Mouse (Mus musculus) intestine, embryonic 16.5 days (tissue): Measurements from ENCODE around the gene Elovl7. TPM values are rescaled to one million over a fixed set of nuclear protein-coding genes. Genes with fewer than 3 reads are reported as not detected.

Experiments
- ATAC-seq: fragments of 200-750 bp; cut with Nextera tagmentation; 2 replicates; pipeline ENCODE4 v1.8.0; 2017; ENCODE audit warnings: moderate TSS enrichment, moderate library complexity
- H3K27ac ChIP-seq: fragments of 300-500 bp; sonication (generic); 2 replicates; pipeline ENCODE4 v1.5.1; 2014; ENCODE audit warnings: mild to moderate bottlenecking, low read length
- H3K27me3 ChIP-seq: fragments of 300-500 bp; sonication (generic); replicated peaks from 2 replicates; pipeline ENCODE4 v1.6.1; 2014; ENCODE audit warnings: low read length, control low read depth, mixed read lengths; ENCODE audit not compliant: control insufficient read depth, insufficient read depth
- H3K36me3 ChIP-seq: fragments of 300-500 bp; sonication (generic); 2 replicates; pipeline ENCODE4 v1.6.1; 2014; ENCODE audit warnings: low read length, control low read depth; ENCODE audit not compliant: control insufficient read depth, insufficient read depth
- H3K4me1 ChIP-seq: fragments of 300-500 bp; sonication (generic); 2 replicates; pipeline ENCODE4 v1.6.1; 2014; ENCODE audit warnings: low read length, control low read depth, mixed read lengths; ENCODE audit not compliant: control insufficient read depth, insufficient read depth
- H3K4me2 ChIP-seq: fragments of 300-500 bp; sonication (generic); 2 replicates; pipeline ENCODE4 v1.6.1; 2014; ENCODE audit warnings: low read depth, low read length, control low read depth
- H3K4me3 ChIP-seq: fragments of 300-500 bp; sonication (generic); 2 replicates; pipeline ENCODE4 v1.5.1; 2014; ENCODE audit warnings: mild to moderate bottlenecking, low read length
- H3K9ac ChIP-seq: fragments of 300-500 bp; sonication (generic); 2 replicates; pipeline ENCODE4 v1.6.1; 2014; ENCODE audit warnings: low read depth, low read length
- H3K9me3 ChIP-seq: fragments of 300-500 bp; sonication (generic); 2 replicates; pipeline ENCODE4 v1.6.1; 2016; ENCODE audit warnings: low read length, control low read depth; ENCODE audit not compliant: control insufficient read depth
- WGBS: fragments of 180-500 bp; shearing (Covaris S2); extraction: QIAGEN DNeasy Blood & Tissue Kit; methylation state at CpG from one replicate; pipeline ENCODE4 v1.1.7; 2014; 5-methylcytosine and 5-hydroxymethylcytosine counted together
- polyA plus RNA-seq: library from polyadenylated mRNA; unstranded; fragments of >200 nt; fragmentation: Nextera tagmentation; extraction: Ambion mirVana; gene quantifications from 2 replicates; pipeline ENCODE4 v1.2.1, GENCODE M21; 2015

Gene Elovl7
- polyA plus RNA-seq, result 17.9 and 22.0 TPM in 2 replicates

DNA sequence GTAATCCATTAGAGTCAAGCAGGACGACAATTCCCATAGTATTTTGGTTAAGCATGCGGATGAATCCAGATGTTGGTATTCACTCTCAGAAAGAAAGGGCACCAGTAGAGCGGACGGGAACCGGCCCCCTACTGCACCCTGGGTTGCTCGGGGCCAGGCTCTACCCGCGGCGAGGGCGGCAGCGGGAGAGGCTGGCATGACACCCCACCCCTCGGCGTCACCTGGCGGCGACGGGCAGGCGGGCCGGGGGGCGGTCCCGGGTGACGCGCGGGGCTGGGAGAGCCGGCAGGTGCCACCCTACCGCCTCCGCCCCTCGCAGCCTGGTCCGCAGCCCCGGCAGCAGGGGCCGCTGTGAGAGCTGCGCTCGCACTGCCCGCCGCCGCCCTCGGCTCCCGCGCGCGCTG lies at the start of gene Elovl7:
TSS of gene Elovl7 (plus strand) at position 324 of the 404 bp plus-strand sequence.
- Histone ChIP-seq H3K9ac (peak within 1 kb of the TSS; percentile 84), H3K27me3 (0 out of 2 replicates have a peak, but pooled peaks cover 3% of the 10 kb centered on the region), H3K27ac (peak within 1 kb of the TSS; percentile 63; the same call in 1 of the 2 replicates), H3K4me1 (0 out of 2 replicates have a peak, but pooled peaks cover 4% of the 10 kb centered on the region), H3K36me3 (no peaks in the 10 kb centered on the region), H3K4me2 (peak within 1 kb of the TSS; percentile 96), H3K9me3 (no peaks in the 10 kb centered on the region), H3K4me3 (peak within 1 kb of the TSS; percentile 84)
- WGBS, result under 1% methylated on average over 37 of the region's 40 CpGs
- peak; percentile 97 for ATAC-seq

DNA sequence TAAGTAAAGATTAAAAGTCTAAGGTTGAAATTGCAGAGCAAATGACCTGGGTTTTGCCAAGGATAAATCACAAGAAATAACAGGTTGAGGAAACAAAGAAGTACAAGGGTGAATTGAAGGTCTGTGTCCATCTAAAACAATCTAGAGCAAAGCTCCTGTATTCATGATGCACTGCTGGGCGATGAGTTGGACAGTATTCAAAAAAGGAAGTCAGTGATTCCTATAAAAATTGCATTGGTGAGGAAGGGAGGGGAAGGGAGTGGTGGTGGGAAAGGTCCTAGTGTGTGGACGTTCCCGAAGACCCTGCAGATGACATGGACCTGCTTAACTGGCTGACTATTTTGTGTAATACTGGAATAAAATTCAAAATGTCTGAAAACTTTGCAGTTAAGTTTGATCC lies 49.6 kb upstream of the Elovl7 start:
- Histone ChIP-seq H3K27me3 (no peaks in the 10 kb centered on the region), H3K9me3 (no peaks in the 10 kb centered on the region), H3K4me2 (no peak overlapping the region), H3K36me3 (no peaks in the 10 kb centered on the region), H3K9ac (no peak overlapping the region), H3K4me1 (peaks cover 3% of the 10 kb centered on the region), H3K4me3 (no peak overlapping the region), H3K27ac (no peak overlapping the region)
- ATAC-seq, result no peak
- WGBS, result 92% methylated on average over 3 of the region's 3 CpGs

DNA sequence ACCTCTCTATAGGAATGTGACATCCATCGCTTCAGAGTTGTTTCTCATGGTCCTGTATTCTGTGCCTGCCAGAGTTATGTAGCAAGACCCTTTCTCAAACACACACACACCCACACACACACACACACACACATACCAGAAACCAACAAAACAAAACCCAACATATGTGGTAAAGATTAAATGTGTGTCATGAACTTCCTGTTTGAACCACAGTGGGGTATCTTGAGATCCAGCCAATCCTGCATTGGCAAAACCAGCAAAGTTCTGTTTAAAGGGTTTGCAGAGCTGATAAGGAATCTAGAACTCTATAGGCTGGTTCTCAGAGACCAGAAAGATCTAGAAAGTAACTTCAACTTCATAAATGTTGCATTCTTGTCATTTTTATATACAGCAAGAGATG lies 44.2 kb upstream of the Elovl7 start:
- WGBS, result 100% methylated on average over 1 of the region's 1 CpGs
- no peaks in the 10 kb centered on the region for H3K4me1 ChIP-seq
- H3K4me3 ChIP-seq, result no peak overlapping the region
- H3K9ac ChIP-seq, result no peak overlapping the region
- no peak overlapping the region for H3K27ac ChIP-seq
- ATAC-seq, result no peak
- no peaks in the 10 kb centered on the region for H3K27me3 ChIP-seq
- H3K36me3 ChIP-seq, result peaks cover 2% of the 10 kb centered on the region
- H3K9me3 ChIP-seq, result no peaks in the 10 kb centered on the region
- no peak overlapping the region for H3K4me2 ChIP-seq

DNA sequence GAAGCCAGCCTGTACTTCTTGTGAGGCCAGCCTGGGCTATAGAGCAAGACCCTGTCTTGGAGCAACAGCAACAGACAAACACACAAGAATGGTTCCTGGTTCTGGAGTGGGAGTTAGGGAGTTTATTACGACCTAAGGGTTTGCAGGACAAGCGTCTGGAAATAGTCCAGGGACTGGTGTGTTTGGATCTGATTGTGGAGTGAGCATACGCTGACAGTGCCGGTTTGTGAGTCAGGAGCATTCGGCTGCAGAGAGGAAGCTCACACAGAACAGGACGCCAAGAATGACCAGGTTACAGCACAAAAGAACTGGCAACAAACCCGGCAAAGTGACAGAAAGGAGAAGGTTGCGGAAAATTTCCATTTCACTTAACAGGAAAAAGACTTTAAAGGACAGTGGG lies 43.7 kb upstream of the Elovl7 start:
- H3K27me3 ChIP-seq, result no peaks in the 10 kb centered on the region
- no peak overlapping the region for H3K4me2 ChIP-seq
- no peaks in the 10 kb centered on the region for H3K9me3 ChIP-seq
- no peaks in the 10 kb centered on the region for H3K4me1 ChIP-seq
- ATAC-seq, result no peak
- no peak overlapping the region for H3K27ac ChIP-seq
- peaks cover 2% of the 10 kb centered on the region for H3K36me3 ChIP-seq
- H3K4me3 ChIP-seq, result no peak overlapping the region
- 86% methylated on average over 8 of the region's 8 CpGs for WGBS
- no peak overlapping the region for H3K9ac ChIP-seq

GRCm38 (mm10) chr13:108179618-108180017 lies 34.6 kb upstream of the Elovl7 start:
- Histone ChIP-seq H3K4me1 (no peaks in the 10 kb centered on the region), H3K4me2 (no peak overlapping the region), H3K4me3 (no peak overlapping the region), H3K9me3 (no peaks in the 10 kb centered on the region), H3K27ac (no peak overlapping the region), H3K9ac (no peak overlapping the region), H3K27me3 (no peaks in the 10 kb centered on the region), H3K36me3 (peaks cover 5% of the 10 kb centered on the region; the same call in 1 of the 2 replicates)
- WGBS, result 84% methylated on average over 8 of the region's 8 CpGs
- ATAC-seq, result no peak

GRCm38 (mm10) chr13:108180821-108181220 lies 33.4 kb upstream of the Elovl7 start:
- Histone ChIP-seq H3K4me1 (no peaks in the 10 kb centered on the region), H3K27ac (no peak overlapping the region), H3K27me3 (no peaks in the 10 kb centered on the region), H3K4me2 (no peak overlapping the region), H3K36me3 (peaks cover 8% of the 10 kb centered on the region; the same call in 1 of the 2 replicates), H3K9ac (no peak overlapping the region), H3K9me3 (no peaks in the 10 kb centered on the region), H3K4me3 (no peak overlapping the region)
- ATAC-seq, result no peak
- 78% methylated on average over 5 of the region's 5 CpGs for WGBS

GRCm38 (mm10) chr13:108184743-108185255 lies 29.4 kb upstream of the Elovl7 start:
- Histone ChIP-seq H3K9ac (no peak overlapping the region), H3K4me3 (no peak overlapping the region), H3K4me1 (no peaks in the 10 kb centered on the region), H3K4me2 (no peak overlapping the region), H3K36me3 (0 out of 2 replicates have a peak, but pooled peaks cover 8% of the 10 kb centered on the region), H3K27ac (no peak overlapping the region), H3K9me3 (no peaks in the 10 kb centered on the region), H3K27me3 (no peaks in the 10 kb centered on the region)
- no peak for ATAC-seq

DNA sequence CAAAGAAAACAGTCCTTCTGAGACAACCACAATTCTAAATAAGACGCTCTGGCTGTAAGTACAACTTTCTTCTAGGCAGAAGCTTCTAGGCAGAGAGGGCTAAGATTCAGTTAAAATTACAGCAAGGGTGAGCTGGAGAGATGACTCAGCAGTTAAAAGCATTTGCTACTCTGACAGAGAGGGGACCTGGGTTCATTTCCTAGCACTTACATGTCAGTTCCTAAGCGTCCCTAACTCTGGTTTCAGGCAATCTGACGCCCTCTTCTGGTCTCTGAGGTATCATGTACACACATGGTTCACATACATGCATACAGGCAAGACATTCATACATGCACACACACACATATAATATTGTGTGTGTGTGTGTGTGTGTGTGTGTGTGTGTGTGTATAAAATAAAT lies 28.7 kb upstream of the Elovl7 start:
- H3K27me3 ChIP-seq, result no peaks in the 10 kb centered on the region
- H3K27ac ChIP-seq, result no peak overlapping the region
- H3K4me1 ChIP-seq, result no peaks in the 10 kb centered on the region
- H3K4me2 ChIP-seq, result no peak overlapping the region
- no peak overlapping the region for H3K4me3 ChIP-seq
- WGBS, result 95% methylated on average over 3 of the region's 3 CpGs
- no peak for ATAC-seq
- no peaks in the 10 kb centered on the region for H3K9me3 ChIP-seq
- H3K36me3 ChIP-seq, result 0 out of 2 replicates have a peak, but pooled peaks cover 8% of the 10 kb centered on the region
- H3K9ac ChIP-seq, result no peak overlapping the region

DNA sequence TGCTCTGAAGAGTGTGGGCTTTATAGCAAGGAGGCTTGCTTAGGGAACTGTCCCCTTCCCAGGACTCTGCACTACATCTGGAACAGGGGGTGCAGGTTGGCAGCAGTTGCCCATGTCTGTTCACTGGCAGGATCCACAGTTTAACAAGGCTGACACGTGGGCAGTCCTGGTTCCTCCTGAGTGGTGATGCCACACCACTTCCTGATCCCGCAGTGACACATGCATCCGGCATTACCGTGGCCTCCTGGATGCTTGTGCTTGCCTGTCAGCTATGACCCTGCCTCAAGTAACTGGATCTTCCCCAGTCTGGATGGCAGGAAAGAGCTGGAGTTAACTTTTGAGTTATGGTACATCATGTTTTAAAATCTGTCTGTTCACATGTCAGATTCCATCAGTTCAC lies 26.2 kb upstream of the Elovl7 start:
- Histone ChIP-seq H3K9ac (no peak overlapping the region), H3K27me3 (no peaks in the 10 kb centered on the region), H3K4me2 (no peak overlapping the region), H3K9me3 (no peaks in the 10 kb centered on the region), H3K27ac (no peak overlapping the region), H3K4me3 (no peak overlapping the region), H3K4me1 (no peaks in the 10 kb centered on the region), H3K36me3 (0 out of 2 replicates have a peak, but pooled peaks cover 8% of the 10 kb centered on the region)
- WGBS, result 90% methylated on average over 4 of the region's 4 CpGs
- no peak for ATAC-seq
